9 mouse cellular contexts compared by ENCODE assay signal in the genomic region with DNA sequence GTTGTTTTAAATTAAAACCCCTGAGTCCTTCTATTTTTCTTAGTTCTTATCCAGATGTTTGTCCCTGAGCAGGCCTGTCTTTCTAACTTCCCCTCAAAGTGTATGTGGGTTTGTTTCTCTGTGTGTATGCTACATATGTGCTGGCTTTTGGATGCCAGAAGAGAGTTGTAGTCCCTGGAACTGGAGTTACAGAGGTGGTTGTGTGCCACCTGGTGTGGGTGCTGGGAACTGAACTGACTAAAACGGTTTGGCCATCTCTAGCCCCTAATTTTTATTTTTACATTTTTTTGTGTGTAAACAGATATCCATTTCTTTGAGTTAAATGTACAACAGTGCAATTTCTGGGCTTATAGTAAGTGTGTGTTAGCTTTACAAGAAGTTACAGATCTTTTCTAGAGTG. TPM values are rescaled to one million over a fixed set of nuclear protein-coding genes. Genes with fewer than 3 reads are reported as not detected.
A peak's percentile ranks its signal among the peaks of the same experiment; 100 is the strongest.
DNase-seq lines count a peak whose midpoint lies in the region; ATAC-seq and TF ChIP-seq lines count a peak whose summit lies in the region.
"Had no signal": no experiment of that assay in that cellular context is flagged by ENCODE, and none has a peak within 500 bp of the region (broad histone marks: within the 10 kb centered on the region; RNA-seq: fewer than 3 reads in every experiment).

No protein-coding gene starts in this region.

- no peaks in the 10 kb centered on the region for H3K9me3 ChIP-seq in kidney, embryonic 14.5 days (ENCODE audit: control insufficient read depth, low read length)
- no peaks in the 10 kb centered on the region for H3K9me3 ChIP-seq in liver, embryonic 14.5 days (ENCODE audit: control insufficient read depth, low read length)
- H3K9me3 ChIP-seq: neural tube, embryonic 12.5 days had no signal

- peak; percentile 63 for TF ChIP-seq CTCF in liver, embryonic 14.5 days (IDR thresholded peaks at IDR 0.05; ENCODE audit: low read depth)

- 18% methylated on average over 1 of the region's 1 CpGs for WGBS in kidney, embryonic 14.5 days
- WGBS in liver, embryonic 14.5 days (ENCODE audit: insufficient replicate concordance) = 13% methylated on average over 1 of the region's 1 CpGs

- DNase-seq in kidney, adult 9 months = peak; percentile 40
- peak; percentile 9 for DNase-seq in ES-CJ7 (ENCODE audit: low read depth, low spot score)
- DNase-seq in c-Kit-positive CD71-positive TER-119-negative erythroid progenitor cells, embryonic 14.5 days (ENCODE audit: low read depth) = peak; percentile 16
- peak in 1 of 3 experiments; percentile 20 for DNase-seq in liver, embryonic 14.5 days (ENCODE audit: low read depth in 3 of 3, low spot score in 3 of 3)
- no peak for DNase-seq in ovary, postnatal 36 days (ENCODE audit: low spot score)
- no peak for DNase-seq in layer of hippocampus, adult 9-10 months (ENCODE audit: low spot score)
- DNase-seq in spleen, adult 12 weeks (ENCODE audit: low spot score) = no peak

- no peak overlapping the region for H3K27ac ChIP-seq in kidney, embryonic 14.5 days (ENCODE audit: low read depth, low read length)
- H3K27ac ChIP-seq in liver, embryonic 14.5 days = no peak overlapping the region
- H3K27ac ChIP-seq: neural tube, embryonic 12.5 days had no signal

- no peaks in the 10 kb centered on the region for H3K27me3 ChIP-seq in kidney, embryonic 14.5 days (ENCODE audit: control insufficient read depth, insufficient read depth, low read length)
- peaks cover 16% of the 10 kb centered on the region for H3K27me3 ChIP-seq in liver, embryonic 14.5 days (ENCODE audit: control insufficient read depth, insufficient read depth, low read length)
- H3K27me3 ChIP-seq: neural tube, embryonic 12.5 days had no signal

- H3K36me3 ChIP-seq in kidney, embryonic 14.5 days (ENCODE audit: control insufficient read depth, insufficient read depth, low read length) = peaks cover 3% of the 10 kb centered on the region; the same call in 1 of the 2 replicates
- H3K36me3 ChIP-seq in liver, embryonic 14.5 days (replicated peaks; ENCODE audit: control insufficient read depth, insufficient read depth, low read depth) = no peaks in the 10 kb centered on the region
- H3K36me3 ChIP-seq: neural tube, embryonic 12.5 days had no signal

- no peak for ATAC-seq in kidney, embryonic 14.5 days (ENCODE audit: low FRiP score, low TSS enrichment)
- ATAC-seq in liver, embryonic 14.5 days (ENCODE audit: insufficient read depth) = no peak

- H3K4me2 ChIP-seq in kidney, embryonic 14.5 days (replicated peaks; ENCODE audit: low read depth, low read length) = no peak overlapping the region
- no peak overlapping the region for H3K4me2 ChIP-seq in liver, embryonic 14.5 days (ENCODE audit: low read depth)
- H3K4me2 ChIP-seq: neural tube, embryonic 12.5 days had no signal

- no peak overlapping the region for H3K4me3 ChIP-seq in kidney, embryonic 14.5 days (ENCODE audit: low read length)
- H3K4me3 ChIP-seq in liver, embryonic 14.5 days (ENCODE audit: insufficient read depth in 1 of 2, low read depth in 2 of 2, low read length in 2 of 2) = no peak overlapping the region
- H3K4me3 ChIP-seq: neural tube, embryonic 12.5 days had no signal

- no peak for TF ChIP-seq EP300 in liver, embryonic 14.5 days (IDR thresholded peaks at IDR 0.05; ENCODE audit: low read depth)

- H3K9ac ChIP-seq in kidney, embryonic 14.5 days (ENCODE audit: low read depth, low read length) = no peak overlapping the region
- no peak overlapping the region for H3K9ac ChIP-seq in liver, embryonic 14.5 days (replicated peaks)
- H3K9ac ChIP-seq: neural tube, embryonic 12.5 days had no signal

- H3K4me1 ChIP-seq in kidney, embryonic 14.5 days (ENCODE audit: control insufficient read depth, insufficient read depth, low read length) = peaks cover 2% of the 10 kb centered on the region; the same call in 1 of the 2 replicates
- H3K4me1 ChIP-seq in liver, embryonic 14.5 days (replicated peaks; ENCODE audit: control insufficient read depth in 2 of 2, insufficient read depth in 2 of 2, low read length in 1 of 2) = no peaks in the 10 kb centered on the region

RNA-seq across cellular contexts. Expression of a gene that starts 3.0 kb away (rescaled TPM):
- 455 and 607 TPM in 2 replicates for polyA plus RNA-seq in kidney, embryonic 14.5 days (2014; fragmentation: Nextera tagmentation; extraction: Ambion mirVana)
- 49.6 and 53.2 TPM in 2 replicates for polyA plus RNA-seq in liver, embryonic 14.5 days (2012; rRNA removed)
- polyA plus RNA-seq in liver, embryonic 14.5 days (2014; fragmentation: Nextera tagmentation; extraction: Ambion mirVana) = 64.6 and 71.0 TPM in 2 replicates

Comparison
In these comparisons a context has a peak if more than half of its experiments do, and no peak if none do; other contexts are left out.
1. DNase-seq: peak in kidney, adult 9 months (single experiment), ES-CJ7 (single experiment) and c-Kit-positive CD71-positive TER-119-negative erythroid progenitor cells, embryonic 14.5 days (single experiment); none in ovary, postnatal 36 days (single experiment), layer of hippocampus, adult 9-10 months (single experiment) and spleen, adult 12 weeks (single experiment).